Mouse (Mus musculus) intestine, postnatal 0 days (tissue): ENCODE measurements at regions not wholly inside any gene's neighbourhood (a gene's known extent, or its start where the extent isn't known, plus 50 kb on each side); places are given as distances from the start of the nearest gene placed in this dataset.

Experiments
- ATAC-seq: fragments of 200-750 bp; cut with Nextera tagmentation; 2 replicates; pipeline ENCODE4 v1.8.0; 2017; ENCODE audit warnings: mild to moderate bottlenecking, moderate TSS enrichment, moderate library complexity
- H3K27ac ChIP-seq: fragments of 300-500 bp; sonication (generic); 2 replicates; pipeline ENCODE4 v1.5.1; 2014; ENCODE audit warnings: mild to moderate bottlenecking, low read depth, low read length, moderate library complexity
- H3K27me3 ChIP-seq: fragments of 300-500 bp; sonication (generic); replicated peaks from 2 replicates; pipeline ENCODE4 v1.6.1; 2014; ENCODE audit warnings: low read length, mixed read lengths; ENCODE audit not compliant: control insufficient read depth, insufficient read depth
- H3K36me3 ChIP-seq: fragments of 300-500 bp; sonication (generic); 2 replicates; pipeline ENCODE4 v1.6.1; 2014; ENCODE audit warnings: mild to moderate bottlenecking, moderate library complexity; ENCODE audit not compliant: control insufficient read depth, insufficient read depth
- H3K4me1 ChIP-seq: fragments of 300-500 bp; sonication (generic); replicated peaks from 2 replicates; pipeline ENCODE4 v1.6.1; 2014; ENCODE audit warnings: antibody characterized with exemption, low read length, mixed read lengths; ENCODE audit not compliant: control insufficient read depth, insufficient read depth
- H3K4me2 ChIP-seq: fragments of 300-500 bp; sonication (generic); replicated peaks from 2 replicates; pipeline ENCODE4 v1.6.1; 2014; ENCODE audit warnings: low read depth, mild to moderate bottlenecking, moderate library complexity
- H3K4me3 ChIP-seq: fragments of 300-500 bp; sonication (generic); 2 replicates; pipeline ENCODE4 v1.5.1; 2014; ENCODE audit warnings: low read depth, low read length
- H3K9ac ChIP-seq: fragments of 300-500 bp; sonication (generic); 2 replicates; pipeline ENCODE4 v1.6.1; 2014; ENCODE audit warnings: mild to moderate bottlenecking, low read depth, low read length
- H3K9me3 ChIP-seq: fragments of 300-500 bp; sonication (generic); 2 replicates; pipeline ENCODE4 v1.6.1; 2016; ENCODE audit warnings: mixed run types; ENCODE audit not compliant: control insufficient read depth
- CTCF ChIP-seq: sonication (generic); IDR thresholded peaks from 2 replicates; pipeline ENCODE4 v1.5.1; 2016; ENCODE audit warnings: low read depth, mild to moderate bottlenecking, control low read depth, antibody characterized with exemption, moderate library complexity
- WGBS: fragments of 180-500 bp; shearing (Covaris S2); extraction: QIAGEN DNeasy Blood & Tissue Kit; methylation state at CpG from one replicate; pipeline ENCODE4 v1.1.7; 2014; 5-methylcytosine and 5-hydroxymethylcytosine counted together

DNA sequence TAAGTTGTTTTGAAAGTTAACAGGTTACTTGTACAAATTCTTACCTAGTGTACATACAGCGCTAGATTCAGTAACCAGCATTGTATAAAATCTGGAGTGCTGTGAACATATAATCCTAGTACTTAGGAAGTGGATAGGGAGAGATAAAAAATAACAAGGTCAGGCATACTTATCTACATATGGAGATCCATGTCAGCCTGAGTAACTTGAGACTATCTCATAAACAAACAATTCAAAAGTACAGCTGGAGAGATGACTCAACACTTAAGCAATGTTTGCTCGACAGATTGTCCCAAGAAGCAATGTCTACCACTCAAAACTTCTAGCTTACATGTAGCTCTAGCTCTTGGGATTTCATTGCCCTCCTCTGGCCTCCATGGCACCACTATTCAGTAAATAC lies 280.9 kb downstream of the Sgo2b start:
- peak; percentile 56; the same call in 1 of the 2 replicates for ATAC-seq
- 35% methylated on average over 2 of the region's 2 CpGs for WGBS

More for the DNA sequence above, 280.9 kb downstream of the Sgo2b start:
- Histone ChIP-seq H3K9me3 (no peaks in the 10 kb centered on the region), H3K36me3 (no peaks in the 10 kb centered on the region), H3K9ac (no peak overlapping the region), H3K27me3 (no peaks in the 10 kb centered on the region), H3K27ac (no peak overlapping the region), H3K4me2 (no peak overlapping the region), H3K4me3 (no peak overlapping the region), H3K4me1 (no peaks in the 10 kb centered on the region)
- TF ChIP-seq CTCF: no peak
